12 mouse cellular contexts compared by ENCODE assay signal in the genomic region with DNA sequence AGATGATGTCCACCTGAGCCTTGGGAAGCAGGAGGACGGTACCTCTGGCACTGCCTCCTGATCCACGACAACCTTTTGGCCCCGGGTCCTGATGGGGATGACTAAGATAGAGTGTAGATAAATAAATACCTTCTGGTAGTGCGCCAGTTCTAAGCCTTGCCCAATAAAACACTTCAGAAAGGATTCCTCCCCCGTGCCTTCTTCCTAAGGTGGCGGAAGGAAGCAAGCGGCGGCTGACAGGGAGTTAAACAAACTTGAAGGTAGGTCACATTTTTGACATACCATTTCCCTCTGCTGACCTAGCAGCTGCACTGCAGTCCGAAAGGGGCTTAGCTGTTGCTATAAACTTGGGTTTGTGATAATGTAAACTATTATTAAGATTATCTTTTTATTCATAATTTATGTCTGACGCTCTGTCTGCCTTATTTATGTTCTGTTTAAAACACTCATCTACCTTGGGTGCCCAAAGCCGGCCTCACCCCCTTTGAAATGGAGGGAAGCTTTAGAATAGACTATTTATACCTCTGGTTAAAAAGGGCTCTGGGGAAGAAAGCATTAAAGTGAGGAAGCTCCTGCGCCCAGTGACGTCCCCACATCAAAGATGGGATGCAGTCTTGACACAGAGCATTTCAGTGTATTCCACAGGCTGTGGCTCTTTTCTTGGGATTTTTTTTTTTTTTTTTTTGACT. TPM values are rescaled to one million over a fixed set of nuclear protein-coding genes. Genes with fewer than 3 reads are reported as not detected.
DNase-seq lines count a peak whose midpoint lies in the region; ATAC-seq and TF ChIP-seq lines count a peak whose summit lies in the region.
"Had no signal": no experiment of that assay in that cellular context is flagged by ENCODE, and none has a peak within 500 bp of the region (broad histone marks: within the 10 kb centered on the region; RNA-seq: fewer than 3 reads in every experiment).

No protein-coding gene starts in this region.

- H3K27me3 ChIP-seq in heart, embryonic 15.5 days = no peaks in the 10 kb centered on the region
- no peaks in the 10 kb centered on the region for H3K27me3 ChIP-seq in ES-Bruce4 (ENCODE audit: control insufficient read depth, insufficient read depth, low read length, poor library complexity, severe bottlenecking)
- no peaks in the 10 kb centered on the region; the same call in 1 of the 2 replicates for H3K27me3 ChIP-seq in embryonic facial prominence, embryonic 10.5 days (replicated peaks; ENCODE audit: low read depth, poor library complexity, severe bottlenecking)
- H3K27me3 ChIP-seq in limb, embryonic 12.5 days = no peaks in the 10 kb centered on the region
- H3K27me3 ChIP-seq in forebrain, embryonic 15.5 days = no peaks in the 10 kb centered on the region

- H3K27ac ChIP-seq in heart, embryonic 15.5 days = no peak overlapping the region
- H3K27ac ChIP-seq in ES-Bruce4 (ENCODE audit: insufficient read depth, low read length) = 0 out of 2 replicates have a peak overlapping the region, but pooled peaks have one; percentile 4
- peak overlapping the region; percentile 66 for H3K27ac ChIP-seq in embryonic facial prominence, embryonic 10.5 days (replicated peaks)
- H3K27ac ChIP-seq in limb, embryonic 12.5 days = peak overlapping the region; percentile 89
- H3K27ac ChIP-seq in forebrain, embryonic 15.5 days (replicated peaks) = no peak overlapping the region
- H3K27ac ChIP-seq: layer of hippocampus, adult 2 months; midbrain, embryonic 13.5 days had no signal

- peak overlapping the region; percentile 45 for H3K4me2 ChIP-seq in heart, embryonic 15.5 days
- H3K4me2 ChIP-seq in limb, embryonic 12.5 days = peak overlapping the region; percentile 37
- no peak overlapping the region for H3K4me2 ChIP-seq in forebrain, embryonic 15.5 days (replicated peaks)
- H3K4me2 ChIP-seq: midbrain, embryonic 13.5 days had no signal

- H3K4me1 ChIP-seq in heart, embryonic 15.5 days (replicated peaks) = peaks cover 32% of the 10 kb centered on the region
- peaks cover 9% of the 10 kb centered on the region for H3K4me1 ChIP-seq in ES-Bruce4 (ENCODE audit: control insufficient read depth, insufficient read depth, low read length)
- peaks cover 83% of the 10 kb centered on the region for H3K4me1 ChIP-seq in embryonic facial prominence, embryonic 10.5 days
- H3K4me1 ChIP-seq in limb, embryonic 12.5 days (replicated peaks) = peaks cover 60% of the 10 kb centered on the region
- no peaks in the 10 kb centered on the region for H3K4me1 ChIP-seq in forebrain, embryonic 15.5 days

- 11% methylated on average over 13 of the region's 13 CpGs for WGBS in heart, embryonic 15.5 days
- WGBS in embryonic facial prominence, embryonic 10.5 days = 24% methylated on average over 13 of the region's 13 CpGs
- 7% methylated on average over 13 of the region's 13 CpGs for WGBS in limb, embryonic 12.5 days
- WGBS in forebrain, embryonic 15.5 days = 57% methylated on average over 13 of the region's 13 CpGs

- ATAC-seq in heart, embryonic 15.5 days (replicated peaks; ENCODE audit: insufficient number of reproducible peaks, insufficient read depth, low FRiP score, low read depth) = no peak
- ATAC-seq in limb, embryonic 12.5 days (ENCODE audit: insufficient number of reproducible peaks, insufficient read depth, low FRiP score, low TSS enrichment, low read depth) = no peak
- ATAC-seq in erythroblast, adult 5-6 weeks (replicated peaks; ENCODE audit: low FRiP score, poor library complexity, severe bottlenecking) = no peak
- ATAC-seq in forebrain, embryonic 15.5 days (replicated peaks) = no peak
- ATAC-seq: midbrain, embryonic 13.5 days had no signal

- H3K36me3 ChIP-seq in heart, embryonic 15.5 days = no peaks in the 10 kb centered on the region
- H3K36me3 ChIP-seq in ES-Bruce4 (ENCODE audit: control insufficient read depth, insufficient read depth, low read length, poor library complexity, severe bottlenecking) = no peaks in the 10 kb centered on the region
- H3K36me3 ChIP-seq in embryonic facial prominence, embryonic 10.5 days (replicated peaks) = peaks cover 19% of the 10 kb centered on the region
- H3K36me3 ChIP-seq in limb, embryonic 12.5 days = peaks cover 4% of the 10 kb centered on the region; the same call in 1 of the 2 replicates
- no peaks in the 10 kb centered on the region for H3K36me3 ChIP-seq in forebrain, embryonic 15.5 days
- H3K36me3 ChIP-seq: midbrain, embryonic 13.5 days had no signal

- no peak for TF ChIP-seq EP300 in ES-Bruce4 (IDR thresholded peaks at IDR 0.05; ENCODE audit: insufficient read depth, low read depth, low read length)

- TF ChIP-seq CTCF in ES-Bruce4 (IDR thresholded peaks at IDR 0.05; ENCODE audit: low read depth, low read length) = no peak

- no peak for DNase-seq in heart, adult 8-10 months (ENCODE audit: low spot score)
- no peak for DNase-seq in embryonic facial prominence, embryonic 10.5 days (ENCODE audit: low spot score)
- DNase-seq in layer of hippocampus, adult 18-20 months (ENCODE audit: low spot score in 2 of 2) = no peak
- DNase-seq: cerebellum, adult 11-12 months; gastrocnemius, postnatal 25 days had no signal

- no peak overlapping the region for H3K4me3 ChIP-seq in heart, embryonic 15.5 days
- H3K4me3 ChIP-seq in ES-Bruce4 (ENCODE audit: low read depth, low read length) = no peak overlapping the region
- peak overlapping the region; percentile 13; the same call in 1 of the 2 replicates for H3K4me3 ChIP-seq in embryonic facial prominence, embryonic 10.5 days
- no peak overlapping the region for H3K4me3 ChIP-seq in limb, embryonic 12.5 days (replicated peaks)
- H3K4me3 ChIP-seq in forebrain, embryonic 15.5 days = no peak overlapping the region
- H3K4me3 ChIP-seq: layer of hippocampus, adult 2 months; midbrain, embryonic 13.5 days had no signal

- no peaks in the 10 kb centered on the region for H3K9me3 ChIP-seq in heart, embryonic 15.5 days (replicated peaks)
- H3K9me3 ChIP-seq in ES-Bruce4 (replicated peaks; ENCODE audit: control insufficient read depth, insufficient read depth, low read length, poor library complexity, severe bottlenecking) = no peaks in the 10 kb centered on the region
- H3K9me3 ChIP-seq in embryonic facial prominence, embryonic 10.5 days = no peaks in the 10 kb centered on the region
- no peaks in the 10 kb centered on the region for H3K9me3 ChIP-seq in limb, embryonic 12.5 days
- no peaks in the 10 kb centered on the region for H3K9me3 ChIP-seq in forebrain, embryonic 15.5 days
- H3K9me3 ChIP-seq: midbrain, embryonic 13.5 days had no signal

- no peak for TF ChIP-seq POLR2A in ES-Bruce4 (IDR thresholded peaks at IDR 0.05; ENCODE audit: insufficient read depth, low read length)

- no peak overlapping the region for H3K9ac ChIP-seq in heart, embryonic 15.5 days
- H3K9ac ChIP-seq in ES-Bruce4 (ENCODE audit: low read depth, poor library complexity, severe bottlenecking) = peak overlapping the region; percentile 43; the same call in 1 of the 2 replicates
- H3K9ac ChIP-seq in limb, embryonic 12.5 days (replicated peaks) = no peak overlapping the region
- H3K9ac ChIP-seq in forebrain, embryonic 15.5 days (replicated peaks) = no peak overlapping the region
- H3K9ac ChIP-seq: midbrain, embryonic 13.5 days had no signal

RNA-seq across cellular contexts. Expression of gene Il17rd, which starts 19.9 kb away (rescaled TPM):
- 1.1 and 1.2 TPM in 2 replicates for polyA plus RNA-seq in heart, embryonic 15.5 days (2015; fragmentation: Nextera tagmentation; extraction: Ambion mirVana)
- 1 to 10 TPM; 3.1 to 4.4 (median 3.5) TPM for total RNA-seq in heart, adult 8-10 months (2022)
- polyA plus RNA-seq in ES-Bruce4 (2011; ENCODE audit: insufficient read depth, insufficient read length, low read depth, missing spikeins) = 47.3 and 48.9 TPM in 2 replicates
- polyA plus RNA-seq in embryonic facial prominence, embryonic 10.5 days (2016; fragmentation: Nextera tagmentation; extraction: Ambion mirVana) = 9.6 and 10.1 TPM in 2 replicates
- 13.5 and 15.5 TPM in 2 replicates for polyA plus RNA-seq in limb, embryonic 12.5 days (2016; fragmentation: Nextera tagmentation; extraction: Ambion mirVana)
- not detected in 2 replicates for total RNA-seq in erythroblast, adult 5-6 weeks (2015; ENCODE audit: low replicate concordance)
- not detected in 2 replicates for total RNA-seq in erythroblast, adult 5-6 weeks (2017; ENCODE audit: low replicate concordance)
- 1.5 and 1.8 TPM in 2 replicates for polyA plus RNA-seq in forebrain, embryonic 15.5 days (2015; fragmentation: Nextera tagmentation; extraction: Ambion mirVana)
- total RNA-seq in layer of hippocampus, adult 18-20 months (2021) = 1 to 10 TPM; 3.6 to 3.9 TPM

RNA-seq across cellular contexts. Expression of gene Arhgef3, which starts 56.0 kb away (rescaled TPM):
- 14.7 and 15.4 TPM in 2 replicates for polyA plus RNA-seq in heart, embryonic 15.5 days (2015; fragmentation: Nextera tagmentation; extraction: Ambion mirVana)
- 10 to 100 TPM; 19.5 to 27.9 (median 23.9) TPM for total RNA-seq in heart, adult 8-10 months (2022)
- 2.2 and 2.6 TPM in 2 replicates for polyA plus RNA-seq in ES-Bruce4 (2011; ENCODE audit: insufficient read depth, insufficient read length, low read depth, missing spikeins)
- 3.8 and 4.0 TPM in 2 replicates for polyA plus RNA-seq in embryonic facial prominence, embryonic 10.5 days (2016; fragmentation: Nextera tagmentation; extraction: Ambion mirVana)
- 26.6 and 27.4 TPM in 2 replicates for polyA plus RNA-seq in limb, embryonic 12.5 days (2016; fragmentation: Nextera tagmentation; extraction: Ambion mirVana)
- 4.8 and 7.7 TPM in 2 replicates for total RNA-seq in erythroblast, adult 5-6 weeks (2015; ENCODE audit: low replicate concordance)
- total RNA-seq in erythroblast, adult 5-6 weeks (2017; ENCODE audit: low replicate concordance) = 6.3 and 8.3 TPM in 2 replicates
- 3.7 and 4.9 TPM in 2 replicates for polyA plus RNA-seq in forebrain, embryonic 15.5 days (2015; fragmentation: Nextera tagmentation; extraction: Ambion mirVana)
- 10 to 100 TPM; 84.2 to 92.7 TPM for total RNA-seq in layer of hippocampus, adult 18-20 months (2021)

Comparison
In these comparisons a context has a peak if more than half of its experiments do, and no peak if none do; other contexts are left out.
1. H3K27ac ChIP-seq: peak in ES-Bruce4 (single experiment), embryonic facial prominence, embryonic 10.5 days (single experiment) and limb, embryonic 12.5 days (single experiment); none in heart, embryonic 15.5 days (single experiment) and forebrain, embryonic 15.5 days (single experiment).